Mouse (Mus musculus): ENCODE measurements around the gene Snip1. TPM values are rescaled to one million over a fixed set of nuclear protein-coding genes. Genes with fewer than 3 reads are reported as not detected.

Gene Snip1
- polyA plus RNA-seq (2021), result 13.5 TPM

GRCm38 (mm10) chr4:125066490-125067370 is at the start of gene Snip1:
Snip1 (plus strand) TSS chr4:125066672.
- CTCF ChIA-PET, result no interaction called here
- no peak for TF ChIP-seq CTCF (IDR thresholded peaks at IDR 0.05)
- no peaks in the 10 kb centered on the region for H3K27me3 ChIP-seq
- in situ Hi-C loops (cut with MboI; ENCODE audit: low pct_unique_long_range_greater_than_20kb), result loop anchor here (10.0 kb wide), 1 partner anchor 212 kb away; the partner anchor contains the start of genes 1110065P20Rik and Yrdc
- peak; percentile 46 for DNase-seq (ENCODE audit: low read depth, low spot score)
- ATAC-seq, result peak; percentile 91
- POLR2A ChIA-PET, result interaction anchor here (1.4 kb wide), 1 partner anchor 10 kb away, joined by 5 read pairs; no protein-coding TSS in a partner anchor

GRCm38 (mm10) chr4:125017431-125017830 is 49.0 kb upstream of the Snip1 start:
- POLR2A ChIA-PET, result no interaction called here
- ATAC-seq (no peak), DNase-seq (ENCODE audit: low read depth, low spot score) (no peak)
- in situ Hi-C loops (cut with MboI; ENCODE audit: low pct_unique_long_range_greater_than_20kb), result no loop called here
- CTCF ChIA-PET, result no interaction called here
- TF ChIP-seq CTCF (IDR thresholded peaks at IDR 0.05), result no peak
- no peaks in the 10 kb centered on the region for H3K27me3 ChIP-seq

GRCm38 (mm10) chr4:125020780-125021538 is 45.5 kb upstream of the Snip1 start:
- DNase-seq (ENCODE audit: low read depth, low spot score) (no peak), ATAC-seq (no peak)
- no peak for TF ChIP-seq CTCF (IDR thresholded peaks at IDR 0.05)
- peaks cover 8% of the 10 kb centered on the region for H3K27me3 ChIP-seq
- ChIA-PET CTCF (no interaction called here), POLR2A (no interaction called here)
- in situ Hi-C loops (cut with MboI; ENCODE audit: low pct_unique_long_range_greater_than_20kb), result no loop called here

- ChIA-PET CTCF (no interaction called here), POLR2A (no interaction called here)
- TF ChIP-seq CTCF (IDR thresholded peaks at IDR 0.05), result no peak
- DNase-seq (ENCODE audit: low read depth, low spot score), result peak; percentile 44
- H3K27me3 ChIP-seq, result peaks cover 6% of the 10 kb centered on the region
- in situ Hi-C loops (cut with MboI; ENCODE audit: low pct_unique_long_range_greater_than_20kb), result no loop called here
- ATAC-seq, result peak; percentile 94
These were observed 36.4 kb upstream of the Snip1 start for GRCm38 (mm10) chr4:125029891-125030614.

GRCm38 (mm10) chr4:125034341-125034740 is 32.1 kb upstream of the Snip1 start:
- ChIA-PET POLR2A (no interaction called here), CTCF (no interaction called here)
- no peak for DNase-seq (ENCODE audit: low read depth, low spot score)
- no peaks in the 10 kb centered on the region for H3K27me3 ChIP-seq
- no peak for TF ChIP-seq CTCF (IDR thresholded peaks at IDR 0.05)
- ATAC-seq, result no peak
- in situ Hi-C loops (cut with MboI; ENCODE audit: low pct_unique_long_range_greater_than_20kb), result no loop called here

GRCm38 (mm10) chr4:125044454-125044853 is 22.0 kb upstream of the Snip1 start:
- no peak for ATAC-seq
- POLR2A ChIA-PET, result no interaction called here
- no peak for TF ChIP-seq CTCF (IDR thresholded peaks at IDR 0.05)
- DNase-seq (ENCODE audit: low read depth, low spot score), result no peak
- no peaks in the 10 kb centered on the region for H3K27me3 ChIP-seq
- CTCF ChIA-PET, result interaction anchor here (1.2 kb wide), 1 partner anchor 102 kb away, joined by 3 read pairs; no protein-coding TSS in a partner anchor
- in situ Hi-C loops (cut with MboI; ENCODE audit: low pct_unique_long_range_greater_than_20kb), result no loop called here

- ATAC-seq, result no peak
- H3K27me3 ChIP-seq, result no peaks in the 10 kb centered on the region
- POLR2A ChIA-PET, result no interaction called here
- CTCF ChIA-PET, result interaction anchor here (2.1 kb wide), 1 partner anchor 108 kb away, joined by 6 read pairs; no protein-coding TSS in a partner anchor
- DNase-seq (ENCODE audit: low read depth, low spot score), result no peak
- TF ChIP-seq CTCF (IDR thresholded peaks at IDR 0.05), result no peak
- in situ Hi-C loops (cut with MboI; ENCODE audit: low pct_unique_long_range_greater_than_20kb), result loop anchor here (5.0 kb wide), 1 partner anchor 113 kb away; no protein-coding TSS in a partner anchor
These were observed 11.1 kb upstream of the Snip1 start for GRCm38 (mm10) chr4:125055385-125055784.

- no peak for ATAC-seq
- DNase-seq (ENCODE audit: low read depth, low spot score), result no peak
- CTCF ChIA-PET, result interaction anchor here (2.1 to 3.4 kb wide), 2 partner anchors 109 to 112 kb away, joined by 6 to 20 read pairs; no protein-coding TSS in a partner anchor
- POLR2A ChIA-PET, result interaction anchor here (1.1 to 1.8 kb wide), 2 partner anchors 10 to 114 kb away, joined by 3 to 5 read pairs; partner anchors contain the start of gene Snip1
- in situ Hi-C loops (cut with MboI; ENCODE audit: low pct_unique_long_range_greater_than_20kb), result loop anchor here (5.0 kb wide), 1 partner anchor 114 kb away; no protein-coding TSS in a partner anchor
- H3K27me3 ChIP-seq, result no peaks in the 10 kb centered on the region
- TF ChIP-seq CTCF (IDR thresholded peaks at IDR 0.05), result no peak
These were observed 10.0 kb upstream of the Snip1 start for GRCm38 (mm10) chr4:125056476-125056875.

- ChIA-PET POLR2A (interaction anchor here (0.7 to 1.8 kb wide), 3 partner anchors 9 to 114 kb away, joined by 3 to 5 read pairs (median 4); partner anchors contain the start of gene Snip1), CTCF (interaction anchor here (2.1 to 3.4 kb wide), 2 partner anchors 110 to 113 kb away, joined by 6 to 20 read pairs; no protein-coding TSS in a partner anchor)
- ATAC-seq, result no peak
- TF ChIP-seq CTCF (IDR thresholded peaks at IDR 0.05), result no peak
- H3K27me3 ChIP-seq, result no peaks in the 10 kb centered on the region
- in situ Hi-C loops (cut with MboI; ENCODE audit: low pct_unique_long_range_greater_than_20kb), result loop anchor here (5.0 kb wide), 1 partner anchor 115 kb away; no protein-coding TSS in a partner anchor
- DNase-seq (ENCODE audit: low read depth, low spot score), result no peak
These were observed 9.2 kb upstream of the Snip1 start for GRCm38 (mm10) chr4:125057273-125057672.

GRCm38 (mm10) chr4:125058033-125058432 is 8.4 kb upstream of the Snip1 start:
- TF ChIP-seq CTCF (IDR thresholded peaks at IDR 0.05), result no peak
- no peaks in the 10 kb centered on the region for H3K27me3 ChIP-seq
- ChIA-PET POLR2A (interaction anchor here (0.6 to 1.8 kb wide), 3 partner anchors 8 to 18 kb away, joined by 4 to 5 read pairs (median 4); partner anchors contain the start of gene Snip1), CTCF (interaction anchor here (3.4 kb wide), 1 partner anchor 114 kb away, joined by 20 read pairs; no protein-coding TSS in a partner anchor)
- in situ Hi-C loops (cut with MboI; ENCODE audit: low pct_unique_long_range_greater_than_20kb), result loop anchor here (5.0 kb wide), 1 partner anchor 116 kb away; no protein-coding TSS in a partner anchor
- no peak for DNase-seq (ENCODE audit: low read depth, low spot score)
- ATAC-seq, result no peak

Data from Patski (cell line).